Mouse (Mus musculus): ENCODE results near the gene Atxn1. TPM values are rescaled to one million over a fixed set of nuclear protein-coding genes. Genes with fewer than 3 reads are reported as not detected.

Gene Atxn1
- total and polyA plus RNA-seq, 3 experiments = 27.3 to 43.5 (median 42.0) TPM

GRCm38 (mm10) chr13:45931215-45931614, 33.6 kb downstream of the Atxn1 start:
- peak; percentile 66 for DNase-seq

GRCm38 (mm10) chr13:45929744-45930143, 35.1 kb downstream of the Atxn1 start:
- DNase-seq = no peak

GRCm38 (mm10) chr13:45925294-45925693, 39.5 kb downstream of the Atxn1 start:
- DNase-seq = no peak

- no peak for DNase-seq
Observed at GRCm38 (mm10) chr13:45924555-45924954, 40.3 kb downstream of the Atxn1 start.

- DNase-seq = no peak
Observed at GRCm38 (mm10) chr13:45923086-45923485, 41.7 kb downstream of the Atxn1 start.

GRCm38 (mm10) chr13:45922467-45922866, 42.3 kb downstream of the Atxn1 start:
- DNase-seq = no peak

- no peak for DNase-seq
Observed at GRCm38 (mm10) chr13:45918956-45919711, 45.7 kb downstream of the Atxn1 start.

GRCm38 (mm10) chr13:45918006-45918380, 46.8 kb downstream of the Atxn1 start:
- DNase-seq = no peak

- DNase-seq = no peak
Observed at GRCm38 (mm10) chr13:45917058-45918005, 47.5 kb downstream of the Atxn1 start.

- no peak for DNase-seq
Observed at GRCm38 (mm10) chr13:45915921-45916320, 48.9 kb downstream of the Atxn1 start.

GRCm38 (mm10) chr13:45915026-45915425, 49.8 kb downstream of the Atxn1 start:
- DNase-seq = no peak

- no peak for DNase-seq
Observed at GRCm38 (mm10) chr13:45914117-45914516, 50.7 kb downstream of the Atxn1 start.

GRCm38 (mm10) chr13:45911848-45912247, 53.0 kb downstream of the Atxn1 start:
- DNase-seq = no peak

GRCm38 (mm10) chr13:45911069-45911468, 53.7 kb downstream of the Atxn1 start:
- no peak for DNase-seq

GRCm38 (mm10) chr13:45910348-45910747, 54.5 kb downstream of the Atxn1 start:
- DNase-seq = no peak

- peak; percentile 54 for DNase-seq
Observed at GRCm38 (mm10) chr13:45907181-45907691, 57.6 kb downstream of the Atxn1 start.

GRCm38 (mm10) chr13:45906438-45907166, 58.2 kb downstream of the Atxn1 start:
- DNase-seq = no peak

GRCm38 (mm10) chr13:45904955-45905354, 59.9 kb downstream of the Atxn1 start:
- no peak for DNase-seq

- no peak for DNase-seq
Observed at GRCm38 (mm10) chr13:45904456-45904855, 60.4 kb downstream of the Atxn1 start.

- no peak for DNase-seq
Observed at GRCm38 (mm10) chr13:45903519-45904274, 61.1 kb downstream of the Atxn1 start.

- DNase-seq = no peak
Observed at GRCm38 (mm10) chr13:45902457-45902856, 62.4 kb downstream of the Atxn1 start.
